ENCODE assay signal across 11 mouse cellular contexts in the genomic region with DNA sequence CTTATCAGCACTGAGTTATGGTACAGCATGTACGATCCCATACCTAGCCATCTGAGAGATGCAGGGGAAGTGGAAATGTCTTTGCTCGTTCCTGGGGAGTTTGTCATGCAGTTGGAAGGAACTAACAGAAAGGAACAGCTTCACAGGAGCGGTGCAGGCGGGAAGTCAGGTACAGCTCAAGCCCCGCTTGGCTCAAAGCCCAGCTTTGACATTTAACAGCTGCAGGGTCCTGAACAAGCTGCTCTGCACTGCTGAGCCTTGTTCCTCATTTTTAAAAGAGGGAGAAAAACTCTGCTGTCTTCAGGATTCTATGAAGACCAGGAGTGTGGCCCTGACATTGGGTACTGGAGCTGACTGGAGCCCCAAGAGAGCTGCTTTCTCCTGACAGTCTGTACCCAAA.
DNase-seq lines count a peak whose midpoint lies in the region; ATAC-seq and TF ChIP-seq lines count a peak whose summit lies in the region.
"Had no signal": no experiment of that assay in that cellular context is flagged by ENCODE, and none has a peak within 500 bp of the region (broad histone marks: within the 10 kb centered on the region; RNA-seq: fewer than 3 reads in every experiment).

No protein-coding gene starts in this region.

- H3K9me3 ChIP-seq in midbrain, embryonic 11.5 days (ENCODE audit: control insufficient read depth, low read length): no peaks in the 10 kb centered on the region
- H3K9me3 ChIP-seq in midbrain, embryonic 10.5 days (replicated peaks): no peaks in the 10 kb centered on the region
- no peaks in the 10 kb centered on the region for H3K9me3 ChIP-seq in heart, embryonic 15.5 days (replicated peaks)
- H3K9me3 ChIP-seq in stomach, embryonic 15.5 days: no peaks in the 10 kb centered on the region

- no peak for TF ChIP-seq CTCF in gastrocnemius, adult 2 months (IDR thresholded peaks at IDR 0.05)

- H3K4me1 ChIP-seq in midbrain, embryonic 11.5 days (ENCODE audit: control insufficient read depth, insufficient read depth, low read length): no peaks in the 10 kb centered on the region
- H3K4me1 ChIP-seq in midbrain, embryonic 10.5 days: 0 out of 2 replicates have a peak, but pooled peaks cover 8% of the 10 kb centered on the region
- H3K4me1 ChIP-seq in heart, embryonic 15.5 days (replicated peaks): peaks cover 46% of the 10 kb centered on the region
- H3K4me1 ChIP-seq in stomach, embryonic 15.5 days: peaks cover 22% of the 10 kb centered on the region

- no peak overlapping the region for H3K9ac ChIP-seq in midbrain, embryonic 11.5 days (ENCODE audit: low read length)
- H3K9ac ChIP-seq in heart, embryonic 15.5 days: no peak overlapping the region
- H3K9ac ChIP-seq in stomach, embryonic 15.5 days: no peak overlapping the region

- no peak overlapping the region for H3K4me2 ChIP-seq in midbrain, embryonic 11.5 days
- peak overlapping the region; percentile 2; the same call in 1 of the 2 replicates for H3K4me2 ChIP-seq in heart, embryonic 15.5 days
- no peak overlapping the region for H3K4me2 ChIP-seq in stomach, embryonic 15.5 days

- no peaks in the 10 kb centered on the region for H3K36me3 ChIP-seq in midbrain, embryonic 11.5 days (ENCODE audit: control insufficient read depth, insufficient read depth, low read length)
- no peaks in the 10 kb centered on the region for H3K36me3 ChIP-seq in midbrain, embryonic 10.5 days
- no peaks in the 10 kb centered on the region for H3K36me3 ChIP-seq in heart, embryonic 15.5 days
- no peaks in the 10 kb centered on the region for H3K36me3 ChIP-seq in stomach, embryonic 15.5 days

- 86% methylated on average over 5 of the region's 5 CpGs for WGBS in midbrain, embryonic 11.5 days
- 87% methylated on average over 5 of the region's 5 CpGs for WGBS in midbrain, embryonic 10.5 days
- WGBS in heart, embryonic 15.5 days: 10% methylated on average over 5 of the region's 5 CpGs
- 20% methylated on average over 5 of the region's 5 CpGs for WGBS in stomach, embryonic 15.5 days

- H3K27ac ChIP-seq in midbrain, embryonic 11.5 days (ENCODE audit: low read depth, low read length): no peak overlapping the region
- H3K27ac ChIP-seq in midbrain, embryonic 10.5 days (replicated peaks): no peak overlapping the region
- peak overlapping the region; percentile 54 for H3K27ac ChIP-seq in heart, embryonic 15.5 days
- H3K27ac ChIP-seq in stomach, embryonic 15.5 days: peak overlapping the region; percentile 66
- H3K27ac ChIP-seq in gastrocnemius, adult 2 months: no peak overlapping the region

- H3K27me3 ChIP-seq in midbrain, embryonic 11.5 days (ENCODE audit: control insufficient read depth, insufficient read depth, low read length): no peaks in the 10 kb centered on the region
- no peaks in the 10 kb centered on the region for H3K27me3 ChIP-seq in midbrain, embryonic 10.5 days (ENCODE audit: low read depth, poor library complexity, severe bottlenecking)
- no peaks in the 10 kb centered on the region for H3K27me3 ChIP-seq in heart, embryonic 15.5 days
- no peaks in the 10 kb centered on the region for H3K27me3 ChIP-seq in stomach, embryonic 15.5 days (replicated peaks)
- H3K27me3 ChIP-seq: CH12.LX had no signal

- intact Hi-C loops in heart, postnatal 25 days (cut with DNase I): no loop called here
- intact Hi-C loops in gastrocnemius, adult 2 months (cut with DNase I): no loop called here

- ATAC-seq in midbrain, embryonic 11.5 days (ENCODE audit: low FRiP score): no peak
- ATAC-seq in heart, embryonic 15.5 days (replicated peaks; ENCODE audit: insufficient number of reproducible peaks, insufficient read depth, low FRiP score, low read depth): peak; percentile 81
- peak; percentile 73; the same call in 1 of the 2 replicates for ATAC-seq in stomach, embryonic 15.5 days (ENCODE audit: insufficient read depth, low FRiP score, low read depth)

- H3K4me3 ChIP-seq in midbrain, embryonic 11.5 days (ENCODE audit: low read depth, low read length): no peak overlapping the region
- no peak overlapping the region for H3K4me3 ChIP-seq in midbrain, embryonic 10.5 days
- no peak overlapping the region for H3K4me3 ChIP-seq in heart, embryonic 15.5 days
- no peak overlapping the region for H3K4me3 ChIP-seq in stomach, embryonic 15.5 days (replicated peaks)
- H3K4me3 ChIP-seq in gastrocnemius, adult 2 months: no peak overlapping the region

- peak; percentile 41 to 52 for DNase-seq in heart, adult 18-20 months
- no peak for DNase-seq in heart, postnatal 25 days (ENCODE audit: low spot score)
- DNase-seq in midbrain, embryonic 11.5 days (ENCODE audit: low spot score, missing footprints): peak; percentile 83
- no peak for DNase-seq in midbrain, embryonic 10.5 days (ENCODE audit: low spot score)
- no peak for DNase-seq in embryo, embryonic 10 days (ENCODE audit: low spot score)
- no peak for DNase-seq in gastrocnemius, adult 2 months
- DNase-seq: cerebellum, postnatal 25 days; lung, adult 18-20 months had no signal

Comparison
In these comparisons a context has a peak if more than half of its experiments do, and no peak if none do; other contexts are left out.
1. DNase-seq: peak in heart, adult 18-20 months (2 of 2) and midbrain, embryonic 11.5 days (single experiment); none in heart, postnatal 25 days (single experiment), midbrain, embryonic 10.5 days (single experiment), embryo, embryonic 10 days (single experiment) and gastrocnemius, adult 2 months (single experiment).
2. H3K27ac ChIP-seq: peak in heart, embryonic 15.5 days (single experiment) and stomach, embryonic 15.5 days (single experiment); none in midbrain, embryonic 11.5 days (single experiment), midbrain, embryonic 10.5 days (single experiment) and gastrocnemius, adult 2 months (single experiment).